ENCODE assay signal across 22 mouse cellular contexts in genomic region chr2:117194309-117194708, GRCm38 (mm10). TPM values are rescaled to one million over a fixed set of nuclear protein-coding genes. Genes with fewer than 3 reads are reported as not detected.
DNase-seq lines count a peak whose midpoint lies in the region; ATAC-seq and TF ChIP-seq lines count a peak whose summit lies in the region.
"Had no signal": no experiment of that assay in that cellular context is flagged by ENCODE, and none has a peak within 500 bp of the region (broad histone marks: within the 10 kb centered on the region; RNA-seq: fewer than 3 reads in every experiment).

No protein-coding gene starts in this region.

- H3K27me3 ChIP-seq in heart, adult 2 months (ENCODE audit: control insufficient read depth, insufficient read depth, low read length) = no peaks in the 10 kb centered on the region
- no peaks in the 10 kb centered on the region for H3K27me3 ChIP-seq in midbrain, embryonic 10.5 days (ENCODE audit: low read depth, poor library complexity, severe bottlenecking)
- no peaks in the 10 kb centered on the region for H3K27me3 ChIP-seq in midbrain, postnatal 0 days (ENCODE audit: insufficient read depth, low read length)
- H3K27me3 ChIP-seq: CH12.LX; embryonic facial prominence, embryonic 13.5 days; forebrain, embryonic 12.5 days; hindbrain, embryonic 15.5 days had no signal

- H3K79me2 ChIP-seq in heart, adult 2 months (replicated peaks; ENCODE audit: control insufficient read depth, insufficient read depth, low read length) = no peaks in the 10 kb centered on the region

- no peak for DNase-seq in heart, adult 2 months
- no peak for DNase-seq in heart, postnatal 36 days
- DNase-seq in midbrain, embryonic 10.5 days (ENCODE audit: low spot score) = no peak
- no peak for DNase-seq in midbrain, postnatal 0 days (ENCODE audit: low spot score)
- peak; percentile 45 for DNase-seq in ES-E14 (ENCODE audit: low read depth, low spot score)
- no peak for DNase-seq in adrenal gland, adult (ENCODE audit: inconsistent age in 2 of 2, low spot score in 1 of 2)
- DNase-seq: adrenal gland, adult 8-10 months; adrenal gland, postnatal 36 days; cerebellum, adult 11 months; cerebellum, adult 8-10 months; cerebellum, postnatal 14 days; forebrain, postnatal 0 days; gastrocnemius, postnatal 25 days; heart, adult 18-20 months; heart, postnatal 10 days; kidney, adult 2 months had no signal

- intact Hi-C loops in heart, adult 2 months (cut with DNase I) = no loop called here
- intact Hi-C loops in heart, postnatal 36 days (cut with DNase I) = no loop called here

- no peak for ATAC-seq in midbrain, postnatal 0 days (ENCODE audit: low FRiP score)
- ATAC-seq: forebrain, postnatal 0 days; intestine, embryonic 16.5 days had no signal

- no peak for TF ChIP-seq POLR2A in heart, adult 2 months (IDR thresholded peaks at IDR 0.05; ENCODE audit: insufficient read depth, low read depth, low read length)
- no peak for TF ChIP-seq POLR2A in cortical plate, adult 2 months (IDR thresholded peaks at IDR 0.05; ENCODE audit: extremely low read depth, insufficient read depth, low read length)

- no peaks in the 10 kb centered on the region for H3K9me3 ChIP-seq in midbrain, embryonic 10.5 days (replicated peaks)
- no peaks in the 10 kb centered on the region for H3K9me3 ChIP-seq in midbrain, postnatal 0 days (ENCODE audit: low read length)
- no peaks in the 10 kb centered on the region for H3K9me3 ChIP-seq in ES-E14 (ENCODE audit: control insufficient read depth, insufficient read depth, low read depth, low read length)
- H3K9me3 ChIP-seq: embryonic facial prominence, embryonic 13.5 days; forebrain, embryonic 12.5 days; hindbrain, embryonic 15.5 days had no signal

- TF ChIP-seq EP300 in heart, adult 2 months (IDR thresholded peaks at IDR 0.05; ENCODE audit: insufficient read depth, low read depth, low read length) = no peak

- TF ChIP-seq CTCF in heart, adult 2 months (IDR thresholded peaks at IDR 0.05) = no peak
- no peak for TF ChIP-seq CTCF in midbrain, postnatal 0 days (IDR thresholded peaks at IDR 0.05)
- TF ChIP-seq CTCF in cortical plate, adult 2 months (IDR thresholded peaks at IDR 0.05; ENCODE audit: extremely low read depth, insufficient read depth, low read length) = no peak

- no peaks in the 10 kb centered on the region for H3K36me3 ChIP-seq in heart, adult 2 months (ENCODE audit: control insufficient read depth, insufficient read depth, low read length)
- H3K36me3 ChIP-seq in midbrain, embryonic 10.5 days = no peaks in the 10 kb centered on the region
- H3K36me3 ChIP-seq in midbrain, postnatal 0 days (ENCODE audit: insufficient read depth, low read length) = no peaks in the 10 kb centered on the region
- H3K36me3 ChIP-seq in ES-E14 (ENCODE audit: control insufficient read depth, insufficient read depth, low read length, poor library complexity, severe bottlenecking) = no peaks in the 10 kb centered on the region
- H3K36me3 ChIP-seq: embryonic facial prominence, embryonic 13.5 days; forebrain, embryonic 12.5 days; hindbrain, embryonic 15.5 days had no signal

- H3K9ac ChIP-seq in heart, adult 2 months (ENCODE audit: low read depth, low read length) = no peak overlapping the region
- no peak overlapping the region for H3K9ac ChIP-seq in midbrain, postnatal 0 days (replicated peaks; ENCODE audit: low read length, poor library complexity, severe bottlenecking)
- no peak overlapping the region for H3K9ac ChIP-seq in ES-E14 (ENCODE audit: insufficient read depth, low read depth, low read length, poor library complexity, severe bottlenecking)
- H3K9ac ChIP-seq: embryonic facial prominence, embryonic 13.5 days; forebrain, embryonic 12.5 days; forebrain, postnatal 0 days; hindbrain, embryonic 15.5 days had no signal

- in situ Hi-C loops in ES-E14 (cut with MboI; ENCODE audit: low sequenced_read_pairs in 2 of 2, unreplicated experiment in 2 of 2) = loop anchor here in 1 of 2 experiments (25.0 kb wide), 1 partner anchor 307 kb away; the partner anchor contains the start of gene Tmco5

- peak overlapping the region; percentile 30 for H3K27ac ChIP-seq in heart, adult 2 months
- H3K27ac ChIP-seq in midbrain, embryonic 10.5 days (replicated peaks) = peak overlapping the region; percentile 52; the same call in 1 of the 2 replicates
- no peak overlapping the region for H3K27ac ChIP-seq in midbrain, postnatal 0 days (ENCODE audit: low read depth, low read length)
- peak overlapping the region; percentile 78; the same call in 1 of the 2 replicates for H3K27ac ChIP-seq in ES-E14 (ENCODE audit: insufficient read depth, low read depth, low read length, poor library complexity, severe bottlenecking)
- H3K27ac ChIP-seq in cortical plate, adult 2 months (ENCODE audit: insufficient read depth, low read length) = peak overlapping the region; percentile 51; the same call in 1 of the 2 replicates
- H3K27ac ChIP-seq: embryonic facial prominence, embryonic 13.5 days; forebrain, embryonic 12.5 days; hindbrain, embryonic 15.5 days had no signal

- peaks cover 2% of the 10 kb centered on the region for H3K4me1 ChIP-seq in heart, adult 2 months (ENCODE audit: control insufficient read depth, insufficient read depth, low read length)
- H3K4me1 ChIP-seq in midbrain, embryonic 10.5 days = peaks cover 30% of the 10 kb centered on the region
- H3K4me1 ChIP-seq in midbrain, postnatal 0 days (ENCODE audit: insufficient read depth, low read length) = no peaks in the 10 kb centered on the region
- peaks cover 0 to 11% of the 10 kb centered on the region in 2 experiments; a peak in 2 of 4 replicates for H3K4me1 ChIP-seq in ES-E14 (ENCODE audit: control insufficient read depth in 2 of 2, insufficient read depth in 2 of 2, low read length in 2 of 2, poor library complexity in 1 of 2)
- no peaks in the 10 kb centered on the region for H3K4me1 ChIP-seq in cortical plate, adult 2 months (ENCODE audit: control insufficient read depth, insufficient read depth, low read length)
- H3K4me1 ChIP-seq: forebrain, embryonic 12.5 days; hindbrain, embryonic 15.5 days had no signal

- no peak overlapping the region for H3K4me3 ChIP-seq in heart, adult 2 months
- H3K4me3 ChIP-seq in midbrain, embryonic 10.5 days = no peak overlapping the region
- H3K4me3 ChIP-seq in midbrain, postnatal 0 days (ENCODE audit: low read depth, low read length) = no peak overlapping the region
- no peak overlapping the region for H3K4me3 ChIP-seq in ES-E14 (ENCODE audit: insufficient read depth in 1 of 2, low read depth in 1 of 2, low read length in 2 of 2, poor library complexity in 1 of 2, severe bottlenecking in 1 of 2)
- no peak overlapping the region for H3K4me3 ChIP-seq in cortical plate, adult 2 months (ENCODE audit: insufficient read depth, low read length)
- H3K4me3 ChIP-seq: embryonic facial prominence, embryonic 13.5 days; forebrain, embryonic 12.5 days; hindbrain, embryonic 15.5 days had no signal

- no peak overlapping the region for H3K4me2 ChIP-seq in midbrain, postnatal 0 days (ENCODE audit: low read depth, low read length, poor library complexity, severe bottlenecking)
- H3K4me2 ChIP-seq: embryonic facial prominence, embryonic 13.5 days; forebrain, embryonic 12.5 days; hindbrain, embryonic 15.5 days had no signal

TF ChIP-seq in ES-E14, 5 proteins besides CTCF, POLR2A, EP300 and RAD21:
- no peak for TF ChIP-seq HCFC1 (IDR thresholded peaks at IDR 0.05; ENCODE audit: borderline replicate concordance, insufficient read depth, low read length)
- TF ChIP-seq ZC3H11A (IDR thresholded peaks at IDR 0.05; ENCODE audit: borderline replicate concordance, low read depth, low read length) = no peak
- no peak for TF ChIP-seq CHD2 (IDR thresholded peaks at IDR 0.05; ENCODE audit: low read depth, low read length)
- no peak for TF ChIP-seq ZNF384 (IDR thresholded peaks at IDR 0.05; ENCODE audit: low read depth, low read length)
- no peak for TF ChIP-seq MAFK (IDR thresholded peaks at IDR 0.05; ENCODE audit: insufficient read depth, low read depth, low read length)

RNA-seq across cellular contexts. Expression of gene Fam98b, which starts 55.2 kb away (rescaled TPM):
- total RNA-seq in heart, adult 2 months (2021) = 10 to 100 TPM; 21.5 to 22.2 TPM
- polyA plus RNA-seq in heart, adult 2 months (2012; rRNA removed) = 7.5 and 12.4 TPM in 2 replicates
- 10 to 100 TPM; 19.8 to 22.4 TPM for total RNA-seq in heart, postnatal 36 days (2021)
- 19.7 and 20.1 TPM in 2 replicates for polyA plus RNA-seq in midbrain, embryonic 10.5 days (2016; fragmentation: Nextera tagmentation; extraction: Ambion mirVana)
- 9.8 and 12.4 TPM in 2 replicates for total RNA-seq in midbrain, postnatal 0 days (2014; rRNA removed)
- polyA plus RNA-seq in midbrain, postnatal 0 days (2015; fragmentation: Nextera tagmentation; extraction: Ambion mirVana) = 6.8 and 10.0 TPM in 2 replicates
- total RNA-seq in ES-E14 (2012; rRNA removed) = 7.9 and 13.7 TPM in 2 replicates
- 34.3 and 36.0 TPM in 2 replicates for polyA plus RNA-seq in cortical plate, adult 2 months (2012; rRNA removed)
